Mouse (Mus musculus): ENCODE measurements around the gene Psme3.

GRCm38 (mm10) chr11:101334516-101334915 is 18.5 kb downstream of the Psme3 start:
- TF ChIP-seq CTCF (IDR thresholded peaks at IDR 0.05; ENCODE audit: borderline replicate concordance, extremely low read depth, insufficient read depth, insufficient read length) (no peak), POLR2A (IDR thresholded peaks at IDR 0.05; ENCODE audit: borderline replicate concordance, extremely low read depth, insufficient read depth, insufficient read length, poor library complexity, severe bottlenecking) (no peak)
